Mouse (Mus musculus): ENCODE results near the gene Lrrk1.

GRCm38 (mm10) chr7:66340044-66340443 is 48.1 kb downstream of the Lrrk1 start:
- no peak for TF ChIP-seq GATA1 (IDR thresholded peaks at IDR 0.05; ENCODE audit: borderline replicate concordance, low read length)
- no peak for TF ChIP-seq FLI1 (IDR thresholded peaks at IDR 0.05; ENCODE audit: low read length)

All from megakaryocyte, embryonic 14.5 days (primary cell).